Mouse (Mus musculus): ENCODE measurements around the gene Rubcn. TPM values are rescaled to one million over a fixed set of nuclear protein-coding genes. Genes with fewer than 3 reads are reported as not detected.
"Not testable (repeated sequence)": the region's sequence is repeated elsewhere in the genome, so short reads cannot be mapped to it uniquely, and the experiment has no call there.

Gene Rubcn
- polyA plus RNA-seq, 1 experiment from 2014 or later: 20.3 TPM

GRCm38 (mm10) chr16:32876831-32877230 is 735 bp downstream of the Rubcn start:
- no peaks in the 10 kb centered on the region for H3K36me3 ChIP-seq (ENCODE audit: control insufficient read depth, insufficient read depth, low read length)
- no peaks in the 10 kb centered on the region for H3K9me3 ChIP-seq (ENCODE audit: control insufficient read depth, low read length)
- WGBS: 23% methylated on average over 9 of the region's 9 CpGs
- H3K27ac ChIP-seq (replicated peaks; ENCODE audit: low read depth, low read length): peak overlapping the region; percentile 82; the same call in 1 of the 2 replicates
- H3K4me2 ChIP-seq (ENCODE audit: low read depth, low read length): peak overlapping the region; percentile 84
- H3K4me1 ChIP-seq (ENCODE audit: control insufficient read depth, insufficient read depth, low read length): peaks cover 16% of the 10 kb centered on the region
- peak overlapping the region; percentile 92 for H3K9ac ChIP-seq (ENCODE audit: low read depth, low read length)
- H3K4me3 ChIP-seq (ENCODE audit: low read depth, low read length): peak overlapping the region; percentile 63
- DNase-seq (ENCODE audit: low spot score) (no peak), ATAC-seq (ENCODE audit: low read depth) (no peak)
- H3K27me3 ChIP-seq (replicated peaks; ENCODE audit: control insufficient read depth, insufficient read depth, low read length): no peaks in the 10 kb centered on the region

GRCm38 (mm10) chr16:32875847-32876246 is 1.7 kb downstream of the Rubcn start:
- DNase-seq (ENCODE audit: low spot score): no peak
- ATAC-seq (ENCODE audit: low read depth): no peak
- H3K4me1 ChIP-seq (ENCODE audit: control insufficient read depth, insufficient read depth, low read length): peaks cover 16% of the 10 kb centered on the region
- H3K27ac ChIP-seq (replicated peaks; ENCODE audit: low read depth, low read length): no peak overlapping the region
- H3K27me3 ChIP-seq (replicated peaks; ENCODE audit: control insufficient read depth, insufficient read depth, low read length): no peaks in the 10 kb centered on the region
- no peaks in the 10 kb centered on the region for H3K9me3 ChIP-seq (ENCODE audit: control insufficient read depth, low read length)
- H3K36me3 ChIP-seq (ENCODE audit: control insufficient read depth, insufficient read depth, low read length): no peaks in the 10 kb centered on the region
- H3K4me3 ChIP-seq (ENCODE audit: low read depth, low read length): no peak overlapping the region
- no peak overlapping the region for H3K9ac ChIP-seq (ENCODE audit: low read depth, low read length)
- 91% methylated on average over 3 of the region's 3 CpGs for WGBS
- no peak overlapping the region for H3K4me2 ChIP-seq (ENCODE audit: low read depth, low read length)

GRCm38 (mm10) chr16:32875281-32875680 is 2.3 kb downstream of the Rubcn start:
- not testable (repeated sequence) for H3K27ac ChIP-seq (replicated peaks; ENCODE audit: low read depth, low read length); H3K36me3 ChIP-seq (ENCODE audit: control insufficient read depth, insufficient read depth, low read length); H3K9me3 ChIP-seq (ENCODE audit: control insufficient read depth, low read length); ATAC-seq (ENCODE audit: low read depth); H3K9ac ChIP-seq (ENCODE audit: low read depth, low read length); DNase-seq (ENCODE audit: low spot score); H3K4me3 ChIP-seq (ENCODE audit: low read depth, low read length); H3K4me2 ChIP-seq (ENCODE audit: low read depth, low read length); H3K27me3 ChIP-seq (replicated peaks; ENCODE audit: control insufficient read depth, insufficient read depth, low read length)
- 57% methylated on average over 1 of the region's 1 CpGs for WGBS
- H3K4me1 ChIP-seq (ENCODE audit: control insufficient read depth, insufficient read depth, low read length): peaks cover 16% of the 10 kb centered on the region

GRCm38 (mm10) chr16:32873366-32873765 is 4.2 kb downstream of the Rubcn start:
- Histone ChIP-seq H3K4me3 (ENCODE audit: low read depth, low read length) (no peak overlapping the region), H3K4me2 (ENCODE audit: low read depth, low read length) (no peak overlapping the region), H3K36me3 (ENCODE audit: control insufficient read depth, insufficient read depth, low read length) (no peaks in the 10 kb centered on the region), H3K4me1 (ENCODE audit: control insufficient read depth, insufficient read depth, low read length) (peaks cover 11% of the 10 kb centered on the region), H3K27me3 (replicated peaks; ENCODE audit: control insufficient read depth, insufficient read depth, low read length) (no peaks in the 10 kb centered on the region), H3K9me3 (ENCODE audit: control insufficient read depth, low read length) (no peaks in the 10 kb centered on the region), H3K9ac (ENCODE audit: low read depth, low read length) (no peak overlapping the region), H3K27ac (replicated peaks; ENCODE audit: low read depth, low read length) (no peak overlapping the region)
- no peak for ATAC-seq (ENCODE audit: low read depth)
- no peak for DNase-seq (ENCODE audit: low spot score)
- WGBS: 48% methylated on average over 3 of the region's 3 CpGs

- 54% methylated on average over 5 of the region's 5 CpGs for WGBS
- Histone ChIP-seq H3K4me3 (ENCODE audit: low read depth, low read length) (no peak overlapping the region), H3K4me2 (ENCODE audit: low read depth, low read length) (no peak overlapping the region), H3K27ac (replicated peaks; ENCODE audit: low read depth, low read length) (no peak overlapping the region), H3K36me3 (ENCODE audit: control insufficient read depth, insufficient read depth, low read length) (no peaks in the 10 kb centered on the region), H3K27me3 (replicated peaks; ENCODE audit: control insufficient read depth, insufficient read depth, low read length) (no peaks in the 10 kb centered on the region), H3K9ac (ENCODE audit: low read depth, low read length) (no peak overlapping the region), H3K9me3 (ENCODE audit: control insufficient read depth, low read length) (no peaks in the 10 kb centered on the region), H3K4me1 (ENCODE audit: control insufficient read depth, insufficient read depth, low read length) (peaks cover 13% of the 10 kb centered on the region)
- no peak for ATAC-seq (ENCODE audit: low read depth)
- no peak for DNase-seq (ENCODE audit: low spot score)
Measured at GRCm38 (mm10) chr16:32870231-32870630, 7.3 kb downstream of the Rubcn start.

- Histone ChIP-seq H3K4me1 (ENCODE audit: control insufficient read depth, insufficient read depth, low read length) (peaks cover 13% of the 10 kb centered on the region), H3K9me3 (ENCODE audit: control insufficient read depth, low read length) (no peaks in the 10 kb centered on the region), H3K27me3 (replicated peaks; ENCODE audit: control insufficient read depth, insufficient read depth, low read length) (no peaks in the 10 kb centered on the region), H3K4me3 (ENCODE audit: low read depth, low read length) (peak overlapping the region; percentile 83), H3K4me2 (ENCODE audit: low read depth, low read length) (peak overlapping the region; percentile 75), H3K9ac (ENCODE audit: low read depth, low read length) (peak overlapping the region; percentile 78), H3K36me3 (ENCODE audit: control insufficient read depth, insufficient read depth, low read length) (no peaks in the 10 kb centered on the region), H3K27ac (replicated peaks; ENCODE audit: low read depth, low read length) (peak overlapping the region; percentile 41; the same call in 1 of the 2 replicates)
- under 1% methylated on average over 27 of the region's 35 CpGs for WGBS
- ATAC-seq (ENCODE audit: low read depth): peak; percentile 99
- peak; percentile 97 for DNase-seq (ENCODE audit: low spot score)
Measured at GRCm38 (mm10) chr16:32867919-32868552, 9.5 kb downstream of the Rubcn start.

GRCm38 (mm10) chr16:32866713-32867112 is 10.9 kb downstream of the Rubcn start:
- no peaks in the 10 kb centered on the region for H3K27me3 ChIP-seq (replicated peaks; ENCODE audit: control insufficient read depth, insufficient read depth, low read length)
- peak overlapping the region; percentile 75; the same call in 1 of the 2 replicates for H3K4me2 ChIP-seq (ENCODE audit: low read depth, low read length)
- H3K36me3 ChIP-seq (ENCODE audit: control insufficient read depth, insufficient read depth, low read length): no peaks in the 10 kb centered on the region
- no peak for ATAC-seq (ENCODE audit: low read depth)
- H3K4me3 ChIP-seq (ENCODE audit: low read depth, low read length): no peak overlapping the region
- H3K27ac ChIP-seq (replicated peaks; ENCODE audit: low read depth, low read length): no peak overlapping the region
- DNase-seq (ENCODE audit: low spot score): no peak
- no peak overlapping the region for H3K9ac ChIP-seq (ENCODE audit: low read depth, low read length)
- WGBS: 78% methylated on average over 5 of the region's 5 CpGs
- no peaks in the 10 kb centered on the region for H3K9me3 ChIP-seq (ENCODE audit: control insufficient read depth, low read length)
- H3K4me1 ChIP-seq (ENCODE audit: control insufficient read depth, insufficient read depth, low read length): peaks cover 13% of the 10 kb centered on the region

- no peaks in the 10 kb centered on the region for H3K27me3 ChIP-seq (replicated peaks; ENCODE audit: control insufficient read depth, insufficient read depth, low read length)
- H3K9ac ChIP-seq (ENCODE audit: low read depth, low read length): no peak overlapping the region
- H3K9me3 ChIP-seq (ENCODE audit: control insufficient read depth, low read length): no peaks in the 10 kb centered on the region
- peaks cover 13% of the 10 kb centered on the region for H3K4me1 ChIP-seq (ENCODE audit: control insufficient read depth, insufficient read depth, low read length)
- no peak overlapping the region for H3K4me2 ChIP-seq (ENCODE audit: low read depth, low read length)
- DNase-seq (ENCODE audit: low spot score) (no peak), ATAC-seq (ENCODE audit: low read depth) (no peak)
- 91% methylated on average over 4 of the region's 4 CpGs for WGBS
- H3K4me3 ChIP-seq (ENCODE audit: low read depth, low read length): no peak overlapping the region
- H3K36me3 ChIP-seq (ENCODE audit: control insufficient read depth, insufficient read depth, low read length): 0 out of 2 replicates have a peak, but pooled peaks cover 4% of the 10 kb centered on the region
- H3K27ac ChIP-seq (replicated peaks; ENCODE audit: low read depth, low read length): no peak overlapping the region
Measured at GRCm38 (mm10) chr16:32865401-32865800, 12.2 kb downstream of the Rubcn start.

- Histone ChIP-seq H3K4me1 (ENCODE audit: control insufficient read depth, insufficient read depth, low read length) (peaks cover under 1% of the 10 kb centered on the region), H3K9me3 (ENCODE audit: control insufficient read depth, low read length) (no peaks in the 10 kb centered on the region), H3K4me3 (ENCODE audit: low read depth, low read length) (no peak overlapping the region), H3K27ac (replicated peaks; ENCODE audit: low read depth, low read length) (no peak overlapping the region), H3K4me2 (ENCODE audit: low read depth, low read length) (no peak overlapping the region), H3K36me3 (ENCODE audit: control insufficient read depth, insufficient read depth, low read length) (0 out of 2 replicates have a peak, but pooled peaks cover 4% of the 10 kb centered on the region), H3K27me3 (replicated peaks; ENCODE audit: control insufficient read depth, insufficient read depth, low read length) (no peaks in the 10 kb centered on the region), H3K9ac (ENCODE audit: low read depth, low read length) (no peak overlapping the region)
- ATAC-seq (ENCODE audit: low read depth): no peak
- no peak for DNase-seq (ENCODE audit: low spot score)
- 82% methylated on average over 3 of the region's 3 CpGs for WGBS
Measured at GRCm38 (mm10) chr16:32861813-32862385, 15.7 kb downstream of the Rubcn start.

All from embryonic facial prominence, embryonic 14.5 days (tissue).